Mouse (Mus musculus): Measurements from ENCODE around the gene 2410137M14Rik.
"Not testable (repeated sequence)": the region's sequence is repeated elsewhere in the genome, so short reads cannot be mapped to it uniquely, and the experiment has no call there.

Gene 2410137M14Rik

GRCm38 (mm10) chr17:36993770-36994325 lies 12.8 kb upstream of the 2410137M14Rik start:
- in situ Hi-C loops (cut with MboI, MseI), result no loop called here

GRCm38 (mm10) chr17:36992336-36993104 lies 11.5 kb upstream of the 2410137M14Rik start:
- in situ Hi-C loops (cut with MboI, MseI), result no loop called here

DNA sequence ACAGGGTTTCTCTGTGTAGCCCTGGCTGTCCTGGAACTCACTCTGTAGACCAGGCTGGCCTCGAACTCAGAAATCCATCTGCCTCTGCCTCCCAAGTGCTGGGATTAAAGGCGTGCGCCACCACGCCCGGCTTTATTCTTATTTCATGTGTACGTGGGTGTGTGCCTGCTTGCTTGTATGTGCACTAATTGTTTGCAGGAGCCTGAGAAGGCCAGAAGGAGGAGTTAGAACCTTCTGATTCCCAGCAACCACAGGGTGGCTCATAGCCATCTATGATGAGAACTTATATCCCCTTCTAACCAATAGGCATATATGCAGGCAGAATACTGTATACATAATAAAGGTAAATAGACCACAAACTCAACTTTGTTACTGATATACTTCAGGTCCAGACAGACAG lies 9.6 kb upstream of the 2410137M14Rik start:
- in situ Hi-C loops (cut with MboI, MseI), result not testable (repeated sequence)

DNA sequence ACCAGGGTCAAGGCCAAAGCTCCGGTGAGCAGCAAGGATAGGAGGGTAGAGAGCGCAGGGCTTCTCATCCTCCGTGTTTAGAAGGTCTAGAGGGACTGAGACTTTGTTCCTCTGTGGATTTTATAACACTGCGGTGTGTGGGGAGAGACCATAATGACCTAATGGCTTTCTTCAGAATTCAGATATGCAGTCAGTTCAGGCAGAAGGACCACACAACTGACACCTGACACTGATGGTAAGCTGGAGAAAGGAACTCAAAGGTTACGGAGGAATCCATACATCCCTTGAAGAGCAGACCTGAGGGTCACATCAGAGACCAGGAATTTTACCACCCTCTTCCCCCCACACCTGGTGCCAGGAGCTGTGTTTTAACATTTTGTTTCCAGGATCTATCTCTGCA lies 8.4 kb upstream of the 2410137M14Rik start, which contains the start of gene H2-M5:
TSS of gene H2-M5 (minus strand) at position 101 of the 400 bp plus-strand sequence.
- in situ Hi-C loops (cut with MboI, MseI), result loop anchor here (5.0 kb wide), 1 partner anchor 97 kb away; the partner anchor contains the start of gene Trim40

DNA sequence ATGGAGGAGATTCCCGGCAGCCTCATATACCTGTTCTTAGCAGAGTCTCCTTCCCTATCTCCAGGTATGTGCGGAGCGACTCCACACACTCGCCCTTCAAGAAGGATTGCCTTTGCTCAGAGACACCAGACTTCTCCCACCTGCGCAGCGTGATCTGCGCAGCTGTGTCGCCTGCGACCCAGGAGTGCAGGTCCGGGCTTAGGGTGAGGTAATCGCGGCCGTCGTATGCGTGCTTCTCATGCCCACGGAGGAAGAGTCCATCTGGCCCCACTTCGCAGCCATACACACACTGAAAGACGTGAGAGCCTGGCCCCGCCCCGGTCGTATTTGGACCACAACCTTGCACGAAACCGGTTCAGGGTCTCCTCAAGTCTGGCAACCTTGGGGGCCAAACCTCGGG lies 7.4 kb upstream of the 2410137M14Rik start:
- in situ Hi-C loops (cut with MboI, MseI), result loop anchor here (5.0 kb wide), 1 partner anchor 96 kb away; the partner anchor contains the start of gene Trim40

- in situ Hi-C loops (cut with MboI, MseI), result no loop called here
These were observed 1.5 kb upstream of the 2410137M14Rik start for GRCm38 (mm10) chr17:36982253-36983155.

- in situ Hi-C loops (cut with MboI, MseI), result no loop called here
These were observed 808 bp upstream of the 2410137M14Rik start for GRCm38 (mm10) chr17:36981845-36982244.

DNA sequence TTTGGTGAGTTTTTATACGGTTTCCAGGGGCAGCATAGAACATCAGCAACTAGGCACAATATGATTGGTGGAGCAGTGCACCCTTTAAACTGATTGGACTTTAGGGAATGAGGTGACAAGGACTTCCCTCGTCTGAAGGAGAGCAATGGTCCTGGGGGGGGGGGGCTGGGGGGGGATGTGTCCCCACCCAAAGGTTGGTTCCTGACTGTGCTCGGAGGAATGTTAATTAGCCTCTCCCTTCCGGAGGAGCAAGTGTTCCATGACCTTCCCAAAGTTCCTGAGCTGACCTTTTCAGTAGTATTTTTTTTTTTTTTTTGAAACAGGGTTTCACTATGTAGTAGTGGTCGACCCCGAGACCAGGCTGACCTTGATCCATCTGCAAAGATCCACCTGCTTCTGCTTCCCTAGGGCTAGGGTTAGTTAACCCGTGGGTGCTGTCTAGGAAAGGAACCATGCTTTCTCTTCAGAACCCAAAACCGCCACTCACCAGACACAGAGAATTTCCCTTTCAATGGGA lies 7.7 kb downstream of the 2410137M14Rik start:
- in situ Hi-C loops (cut with MboI, MseI), result no loop called here

DNA sequence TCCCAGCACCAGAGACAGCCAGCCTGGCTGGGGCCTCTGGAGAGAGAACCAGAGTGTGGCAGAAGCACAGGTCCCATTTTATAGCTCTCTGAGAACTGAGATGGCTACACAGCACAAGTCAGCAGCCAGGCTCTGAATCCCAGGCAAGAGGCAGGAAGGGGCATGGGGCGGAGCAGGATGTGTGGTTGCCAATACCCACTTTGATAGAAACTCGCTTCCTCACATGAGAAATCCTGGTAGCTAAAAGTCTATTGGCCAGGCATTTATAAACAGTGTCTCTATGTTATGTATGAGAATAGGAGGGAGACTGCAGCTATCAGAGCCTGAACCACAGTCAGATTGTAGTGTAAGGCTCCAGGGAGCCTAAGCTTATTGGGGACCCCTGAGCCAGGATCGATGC lies 8.2 kb downstream of the 2410137M14Rik start:
- in situ Hi-C loops (cut with MboI, MseI), result no loop called here

GRCm38 (mm10) chr17:36971172-36971850 lies 9.7 kb downstream of the 2410137M14Rik start:
- in situ Hi-C loops (cut with MboI, MseI), result no loop called here

- in situ Hi-C loops (cut with MboI, MseI), result no loop called here
These were observed 10.6 kb downstream of the 2410137M14Rik start for GRCm38 (mm10) chr17:36970316-36970890.

DNA sequence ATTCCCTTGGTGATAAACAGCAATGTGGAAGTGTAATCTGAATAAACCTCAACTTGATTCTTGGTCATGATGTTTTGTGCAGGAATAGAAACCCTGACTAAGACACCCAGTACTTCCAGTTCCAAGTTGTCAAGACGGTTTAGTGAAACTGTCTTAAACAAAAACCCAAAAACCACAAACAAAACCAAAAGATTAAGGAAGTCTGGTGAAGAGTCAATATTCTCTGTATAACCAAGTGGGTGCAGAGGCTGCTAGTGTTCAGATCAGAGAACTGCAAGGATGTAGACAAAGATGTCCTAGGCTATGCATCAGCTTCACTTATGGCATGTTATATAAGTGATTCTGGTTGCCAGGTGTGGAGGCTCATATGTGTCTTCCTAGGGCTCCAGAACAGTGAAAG lies 14.2 kb downstream of the 2410137M14Rik start:
- in situ Hi-C loops (cut with MboI, MseI), result no loop called here

- in situ Hi-C loops (cut with MboI, MseI), result no loop called here
These were observed 19.9 kb downstream of the 2410137M14Rik start for GRCm38 (mm10) chr17:36961125-36961524.

DNA sequence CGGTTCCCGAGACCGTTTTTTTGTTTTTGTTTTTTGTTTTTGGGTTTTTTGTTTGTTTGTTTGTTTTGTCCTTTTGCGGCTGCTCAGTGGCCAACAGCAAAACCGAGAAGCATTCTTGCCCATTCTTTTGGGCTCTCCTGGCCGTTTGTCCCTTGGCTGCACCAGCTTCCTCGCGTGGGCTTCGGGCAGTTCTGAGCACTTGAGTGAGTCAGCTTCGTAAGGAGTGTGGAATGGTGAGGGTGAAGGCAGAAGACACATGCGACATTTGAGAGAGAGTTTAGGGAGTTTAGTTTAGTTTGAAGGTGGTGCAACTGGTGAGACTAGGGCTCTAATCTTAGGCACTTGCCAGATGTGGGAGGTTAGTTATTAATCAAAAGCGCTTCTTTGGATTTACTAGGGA lies 22.2 kb downstream of the 2410137M14Rik start:
- in situ Hi-C loops (cut with MboI, MseI), result no loop called here

DNA sequence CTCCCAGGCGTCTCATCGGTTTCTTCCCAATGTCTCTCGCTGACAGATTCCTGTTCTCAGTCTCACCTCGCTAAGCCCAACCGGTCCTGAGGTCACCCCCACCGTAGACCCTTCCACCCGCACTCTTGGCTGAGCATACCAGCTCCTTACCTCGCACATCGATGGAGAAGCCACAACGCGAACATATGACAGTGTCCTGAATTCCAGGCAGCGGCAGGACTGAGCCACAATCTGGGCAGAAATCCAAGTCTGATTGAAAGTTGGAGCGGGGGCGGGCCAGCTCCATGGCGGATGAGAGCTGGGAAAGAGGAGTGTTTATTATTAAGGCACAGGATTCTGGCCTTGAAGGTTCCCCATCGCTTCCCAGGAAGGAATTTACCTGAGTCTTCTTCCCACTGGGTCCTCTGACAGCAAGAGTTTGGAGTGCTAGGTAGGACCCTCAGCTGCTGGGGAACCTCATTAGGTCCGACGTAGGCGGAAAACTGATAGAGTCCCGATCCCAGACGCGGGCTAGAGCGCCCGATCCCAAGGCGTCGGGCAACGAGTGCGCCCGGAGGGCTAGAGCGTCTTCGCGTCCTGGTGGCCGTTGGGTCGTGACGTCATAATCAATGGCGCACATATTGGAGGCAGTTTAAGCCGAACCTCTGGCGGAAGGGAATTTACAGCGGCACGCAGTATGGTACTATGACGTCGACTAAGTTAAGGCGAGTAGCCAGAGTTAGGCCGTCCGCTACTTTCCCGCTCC lies 22.9 kb downstream of the 2410137M14Rik start, which contains the start of the genes Znrd1 and Znrd1as:
TSS of gene Znrd1 (minus strand) at position 561 of the 745 bp plus-strand sequence.
TSS of gene Znrd1as (plus strand) at position 594 of the 745 bp plus-strand sequence.
- in situ Hi-C loops (cut with MboI, MseI), result no loop called here

DNA sequence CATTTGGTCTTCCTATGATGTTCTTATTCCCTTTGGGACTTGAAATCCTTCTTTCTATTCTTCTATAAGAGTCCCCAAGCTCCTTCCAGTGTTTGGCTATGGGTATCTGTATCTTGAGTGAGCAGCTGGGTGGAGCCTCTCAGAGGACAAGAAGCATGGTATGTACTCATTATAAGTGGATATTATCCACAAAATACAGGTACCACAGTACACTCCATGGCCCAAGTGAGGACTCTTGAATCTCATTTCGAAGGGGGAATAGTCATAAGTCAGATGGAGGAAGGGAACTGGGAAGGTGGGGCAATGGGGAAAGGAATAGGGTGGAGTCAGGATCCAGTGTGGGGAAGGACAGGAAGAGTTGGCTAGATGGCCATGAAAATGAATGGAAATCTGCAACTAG lies 28.0 kb downstream of the 2410137M14Rik start:
- in situ Hi-C loops (cut with MboI, MseI), result no loop called here

DNA sequence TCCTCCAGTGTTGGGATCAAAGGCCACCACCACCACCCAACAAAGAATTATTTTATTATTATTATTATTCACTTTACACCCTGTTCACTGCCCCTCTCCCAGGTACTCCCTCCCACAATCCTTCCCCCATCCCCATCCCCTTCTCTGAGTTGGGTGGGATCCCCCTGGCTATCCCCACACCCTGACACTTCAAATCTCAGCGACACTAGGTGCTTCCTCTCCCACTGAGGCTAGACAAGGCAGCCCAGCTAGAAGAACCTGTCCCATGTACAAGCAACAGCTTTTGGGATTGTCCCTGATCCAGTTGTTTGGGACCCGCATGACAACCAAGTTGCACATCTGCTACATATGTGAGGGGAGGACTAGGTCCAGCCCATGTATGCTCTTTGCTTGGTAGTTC lies 28.4 kb downstream of the 2410137M14Rik start:
- in situ Hi-C loops (cut with MboI, MseI), result no loop called here

GRCm38 (mm10) chr17:36950981-36951947 lies 29.8 kb downstream of the 2410137M14Rik start, which contains the start of gene Ppp1r11:
TSS of gene Ppp1r11 (minus strand) at chr17:36951741.
- in situ Hi-C loops (cut with MboI, MseI), result no loop called here

DNA sequence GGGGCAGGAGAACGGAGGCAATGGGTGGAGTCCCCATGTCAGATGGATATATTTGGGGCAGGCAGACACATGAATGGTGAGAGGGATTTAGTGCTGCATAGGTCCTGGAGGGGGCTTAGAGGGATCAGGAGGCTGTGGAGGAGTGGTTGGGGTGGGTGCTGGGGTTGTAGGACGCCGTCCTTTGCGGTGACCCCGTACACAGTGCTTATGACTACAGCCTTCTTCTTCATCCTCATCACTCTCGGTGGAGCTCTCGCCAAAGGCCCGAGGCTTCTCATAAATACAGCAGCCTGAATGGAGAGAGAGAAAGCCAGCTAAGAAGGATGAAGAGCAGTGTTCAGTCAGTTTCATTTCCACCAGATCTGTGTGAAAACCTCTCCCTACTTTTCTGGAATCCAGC lies 31.8 kb downstream of the 2410137M14Rik start:
- in situ Hi-C loops (cut with MboI, MseI), result loop anchor here (10.0 kb wide), 1 partner anchor 326 kb away; the partner anchor contains the start of gene H2-M3

Measured in T-helper 1 cell (primary cell).